Mouse (Mus musculus): ENCODE measurements around the gene Acot7. TPM values are rescaled to one million over a fixed set of nuclear protein-coding genes. Genes with fewer than 3 reads are reported as not detected.

Acot7 gene
- polyA plus RNA-seq, 1 experiment from 2014 or later = 73.9 TPM

- Histone ChIP-seq H3K36me3 (no peaks in the 10 kb centered on the region), H3K9ac (no peak overlapping the region), H3K27ac (replicated peaks) (no peak overlapping the region), H3K4me3 (no peak overlapping the region), H3K4me1 (peaks cover 15% of the 10 kb centered on the region), H3K9me3 (no peaks in the 10 kb centered on the region), H3K27me3 (replicated peaks) (peaks cover 89% of the 10 kb centered on the region), H3K4me2 (no peak overlapping the region)
- WGBS = 83% methylated on average over 2 of the region's 2 CpGs
- ATAC-seq (ENCODE audit: extremely low read depth, insufficient number of reproducible peaks, low FRiP score, low TSS enrichment) = no peak
Observed at GRCm38 (mm10) chr4:152136876-152137250, 41.1 kb upstream of the Acot7 start.

DNA sequence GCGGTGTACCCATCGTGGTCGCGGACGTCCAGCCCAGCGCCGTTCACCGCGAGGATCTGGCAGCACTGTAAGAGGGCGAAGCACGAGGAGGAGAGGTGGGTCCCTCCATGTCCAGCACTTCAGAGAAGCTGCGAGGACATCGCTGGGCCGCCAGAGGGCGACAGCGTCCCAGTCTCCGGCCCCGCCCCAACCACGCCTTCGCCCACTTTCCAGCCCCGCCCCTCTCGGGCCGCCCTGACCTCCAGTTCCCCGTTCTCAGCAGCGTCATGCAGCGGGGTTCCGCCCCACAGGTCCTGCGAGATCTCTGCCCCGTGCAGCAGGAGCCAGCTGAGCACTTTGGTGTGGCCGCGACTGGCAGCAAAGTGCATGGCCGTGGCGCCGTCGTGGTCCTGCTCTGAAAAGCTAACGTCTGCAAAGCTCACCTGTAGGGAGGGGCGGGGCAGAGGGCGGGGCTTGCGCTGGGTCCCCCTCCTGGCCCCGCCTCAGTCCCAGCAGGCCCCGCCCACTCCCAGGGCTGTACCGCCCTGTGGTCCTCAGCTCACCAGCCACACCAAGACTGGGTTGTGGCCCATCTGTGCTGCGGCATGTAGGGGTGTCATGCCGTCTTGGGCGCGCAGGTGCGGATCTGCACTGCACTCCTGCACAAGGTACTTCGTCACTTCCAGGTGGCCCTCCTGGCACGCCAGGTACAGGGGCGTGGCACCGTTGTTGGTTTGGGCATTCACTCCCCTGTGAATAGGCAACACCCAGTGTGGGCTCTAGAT lies 39.3 kb upstream of the Acot7 start:
- Histone ChIP-seq H3K9ac (peak overlapping the region; percentile 63; the same call in 1 of the 2 replicates), H3K36me3 (no peaks in the 10 kb centered on the region), H3K4me2 (peak overlapping the region; percentile 81), H3K27me3 (replicated peaks) (peaks cover 80% of the 10 kb centered on the region), H3K4me1 (peaks cover 11% of the 10 kb centered on the region), H3K9me3 (no peaks in the 10 kb centered on the region), H3K4me3 (peak overlapping the region; percentile 60), H3K27ac (replicated peaks) (no peak overlapping the region)
- WGBS = 3% methylated on average over 51 of the region's 51 CpGs
- ATAC-seq (ENCODE audit: extremely low read depth, insufficient number of reproducible peaks, low FRiP score, low TSS enrichment) = peak; percentile 80

- Histone ChIP-seq H3K4me3 (no peak overlapping the region), H3K9ac (no peak overlapping the region), H3K36me3 (no peaks in the 10 kb centered on the region), H3K4me2 (no peak overlapping the region), H3K4me1 (peaks cover 11% of the 10 kb centered on the region), H3K27ac (replicated peaks) (no peak overlapping the region), H3K9me3 (no peaks in the 10 kb centered on the region), H3K27me3 (replicated peaks) (peaks cover 79% of the 10 kb centered on the region)
- ATAC-seq (ENCODE audit: extremely low read depth, insufficient number of reproducible peaks, low FRiP score, low TSS enrichment) = no peak
- WGBS = 34% methylated on average over 6 of the region's 6 CpGs
Observed at GRCm38 (mm10) chr4:152140441-152140840, 37.5 kb upstream of the Acot7 start.

DNA sequence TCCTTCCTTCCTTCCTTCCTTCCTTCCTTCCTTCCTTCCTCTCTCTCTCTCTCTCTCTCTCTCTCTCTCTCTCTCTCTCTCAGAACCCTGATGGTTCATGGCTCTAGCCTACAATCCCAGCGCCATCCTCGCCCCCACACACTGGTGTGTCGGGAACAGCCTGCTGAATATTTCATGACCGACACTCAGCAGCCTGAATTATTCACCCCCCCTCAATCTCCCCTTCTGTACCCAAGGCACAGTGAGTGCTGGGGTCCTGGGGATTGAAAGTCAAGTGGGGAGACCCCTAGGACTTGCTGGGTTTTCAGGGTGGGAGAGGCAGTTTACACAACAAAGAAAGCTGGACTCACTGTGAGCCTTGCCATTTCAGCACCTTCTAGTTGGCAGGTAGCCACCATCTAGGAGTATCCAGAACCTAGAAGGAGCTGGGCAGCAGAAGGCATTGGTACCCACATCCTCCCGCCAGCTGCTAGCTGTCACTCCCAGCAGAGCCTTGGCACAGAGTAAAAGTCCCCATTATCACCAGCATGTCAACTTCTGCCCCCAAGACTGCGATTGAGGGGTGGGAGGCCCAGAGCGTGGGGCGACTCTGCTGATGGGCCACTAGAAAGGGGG lies 36.3 kb upstream of the Acot7 start:
- Histone ChIP-seq H3K4me3 (no peak overlapping the region), H3K9ac (no peak overlapping the region), H3K27ac (replicated peaks) (no peak overlapping the region), H3K9me3 (no peaks in the 10 kb centered on the region), H3K4me1 (peaks cover 11% of the 10 kb centered on the region), H3K4me2 (no peak overlapping the region), H3K27me3 (replicated peaks) (peaks cover 77% of the 10 kb centered on the region), H3K36me3 (no peaks in the 10 kb centered on the region)
- ATAC-seq (ENCODE audit: extremely low read depth, insufficient number of reproducible peaks, low FRiP score, low TSS enrichment) = no peak
- WGBS = 65% methylated on average over 8 of the region's 8 CpGs

GRCm38 (mm10) chr4:152143632-152144031 lies 34.3 kb upstream of the Acot7 start:
- 24% methylated on average over 1 of the region's 1 CpGs for WGBS
- Histone ChIP-seq H3K4me2 (no peak overlapping the region), H3K9ac (no peak overlapping the region), H3K4me1 (peaks cover 5% of the 10 kb centered on the region), H3K27me3 (replicated peaks) (peaks cover 82% of the 10 kb centered on the region), H3K4me3 (no peak overlapping the region), H3K36me3 (no peaks in the 10 kb centered on the region), H3K27ac (replicated peaks) (no peak overlapping the region), H3K9me3 (no peaks in the 10 kb centered on the region)
- ATAC-seq (ENCODE audit: extremely low read depth, insufficient number of reproducible peaks, low FRiP score, low TSS enrichment) = no peak

DNA sequence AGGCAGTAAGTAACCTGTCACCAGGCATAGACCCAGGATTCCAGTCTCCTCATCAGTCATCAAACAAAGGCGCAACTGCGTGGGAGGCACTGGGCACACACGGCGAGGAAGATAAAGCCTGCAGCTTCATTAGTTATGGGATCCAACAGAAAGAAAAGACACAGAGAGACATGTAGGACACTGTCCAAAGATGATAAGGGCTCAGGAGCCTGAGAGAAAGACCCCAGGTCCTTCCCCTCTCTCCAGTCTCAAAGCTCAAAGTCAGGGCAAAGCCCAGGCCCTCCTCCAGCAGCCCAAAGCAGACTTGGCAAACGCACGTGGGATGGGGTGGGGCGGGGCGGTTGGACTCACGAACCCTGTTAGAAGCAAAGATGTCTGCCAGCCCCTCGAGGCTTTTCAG lies 32.5 kb upstream of the Acot7 start:
- no peak for ATAC-seq (ENCODE audit: extremely low read depth, insufficient number of reproducible peaks, low FRiP score, low TSS enrichment)
- Histone ChIP-seq H3K27ac (replicated peaks) (no peak overlapping the region), H3K9me3 (no peaks in the 10 kb centered on the region), H3K4me3 (no peak overlapping the region), H3K27me3 (replicated peaks) (peaks cover 85% of the 10 kb centered on the region), H3K9ac (no peak overlapping the region), H3K4me1 (peaks cover 3% of the 10 kb centered on the region; the same call in 1 of the 2 replicates), H3K36me3 (no peaks in the 10 kb centered on the region), H3K4me2 (no peak overlapping the region)
- WGBS = 60% methylated on average over 10 of the region's 10 CpGs

DNA sequence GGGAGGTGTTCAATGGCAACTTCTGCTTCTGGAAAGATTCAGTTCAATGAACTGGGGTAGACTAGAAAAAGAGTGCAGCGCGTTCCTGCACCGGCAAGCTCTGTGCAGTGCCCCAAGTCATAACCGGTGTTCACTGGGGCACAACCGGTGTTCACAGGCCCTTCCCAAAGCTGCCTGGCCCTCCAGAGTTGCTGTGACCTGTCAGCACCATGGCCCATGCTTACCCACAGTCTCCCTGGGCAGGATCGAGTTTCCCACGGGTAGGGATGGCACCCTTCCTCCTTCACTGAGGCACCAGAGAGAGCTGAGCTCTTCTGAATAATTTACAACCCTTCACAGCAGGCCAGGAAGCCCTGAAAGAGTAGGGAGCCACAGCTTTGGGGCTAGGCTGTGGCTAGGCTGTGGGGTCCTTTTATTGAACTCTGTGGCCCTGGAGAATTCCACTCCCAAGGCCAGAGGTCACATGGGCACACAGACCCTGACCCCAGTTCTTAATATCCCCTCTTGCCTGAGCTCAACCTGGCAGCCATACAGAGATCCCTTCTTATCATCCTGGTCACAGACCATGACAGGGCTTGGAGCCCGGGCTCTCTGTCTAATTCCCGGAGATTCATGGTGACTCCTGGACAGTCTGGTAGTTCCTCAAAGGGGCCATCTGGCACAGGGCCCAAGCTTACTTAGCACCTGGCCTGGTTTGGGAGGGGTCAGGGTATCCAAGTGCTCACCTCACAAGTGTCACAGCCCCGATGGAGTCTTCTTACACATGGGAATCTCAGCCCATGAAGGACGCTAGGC lies 31.7 kb upstream of the Acot7 start:
- H3K27ac ChIP-seq (replicated peaks) = no peak overlapping the region
- no peak overlapping the region for H3K4me3 ChIP-seq
- no peak overlapping the region for H3K4me2 ChIP-seq
- H3K9ac ChIP-seq = no peak overlapping the region
- peaks cover 6% of the 10 kb centered on the region; the same call in 1 of the 2 replicates for H3K4me1 ChIP-seq
- WGBS = 60% methylated on average over 11 of the region's 11 CpGs
- no peak for ATAC-seq (ENCODE audit: extremely low read depth, insufficient number of reproducible peaks, low FRiP score, low TSS enrichment)
- peaks cover 86% of the 10 kb centered on the region for H3K27me3 ChIP-seq (replicated peaks)
- H3K9me3 ChIP-seq = no peaks in the 10 kb centered on the region
- no peaks in the 10 kb centered on the region for H3K36me3 ChIP-seq

GRCm38 (mm10) chr4:152150546-152150945 lies 27.4 kb upstream of the Acot7 start:
- H3K36me3 ChIP-seq = no peaks in the 10 kb centered on the region

DNA sequence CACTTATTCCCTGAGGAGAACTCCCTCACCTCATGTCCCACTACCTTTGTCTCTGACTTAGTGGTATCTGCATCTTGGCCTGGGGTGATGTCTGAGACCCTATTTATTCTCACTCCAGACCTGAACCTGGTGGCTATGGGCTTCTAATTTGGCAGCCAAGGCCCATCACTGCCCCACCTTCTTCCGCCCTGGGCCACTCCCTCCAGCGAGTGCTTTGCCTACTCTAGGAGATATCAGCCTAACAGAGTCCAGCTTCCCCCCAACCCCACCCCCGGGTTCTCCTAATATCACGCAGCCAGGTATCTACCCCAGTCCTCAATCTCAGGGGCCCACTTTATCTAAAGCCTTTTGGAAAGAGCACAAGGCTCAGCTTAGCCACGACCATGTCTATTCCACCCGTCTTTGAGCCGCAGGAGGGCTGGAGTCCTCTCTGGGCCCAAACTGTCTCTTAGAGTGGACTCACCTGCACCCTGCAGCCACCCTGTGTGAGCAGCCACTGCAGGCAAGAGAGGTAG lies 26.4 kb upstream of the Acot7 start:
- H3K4me3 ChIP-seq = peak overlapping the region; percentile 57
- WGBS = 18% methylated on average over 7 of the region's 7 CpGs
- H3K9ac ChIP-seq = peak overlapping the region; percentile 69
- H3K36me3 ChIP-seq = no peaks in the 10 kb centered on the region
- peak overlapping the region; percentile 82 for H3K4me2 ChIP-seq
- H3K9me3 ChIP-seq = no peaks in the 10 kb centered on the region
- peaks cover 29% of the 10 kb centered on the region for H3K4me1 ChIP-seq
- ATAC-seq (ENCODE audit: extremely low read depth, insufficient number of reproducible peaks, low FRiP score, low TSS enrichment) = no peak
- peaks cover 95% of the 10 kb centered on the region for H3K27me3 ChIP-seq (replicated peaks)
- no peak overlapping the region for H3K27ac ChIP-seq (replicated peaks)

More at GRCm38 (mm10) chr4:152150546-152150945, 27.4 kb upstream of the Acot7 start:
- no peak overlapping the region for H3K27ac ChIP-seq (replicated peaks)
- peaks cover 96% of the 10 kb centered on the region for H3K27me3 ChIP-seq (replicated peaks)
- WGBS = 43% methylated on average over 4 of the region's 4 CpGs
- ATAC-seq (ENCODE audit: extremely low read depth, insufficient number of reproducible peaks, low FRiP score, low TSS enrichment) = no peak
- no peak overlapping the region for H3K9ac ChIP-seq
- no peak overlapping the region for H3K4me3 ChIP-seq
- H3K4me2 ChIP-seq = no peak overlapping the region
- H3K4me1 ChIP-seq = peaks cover 29% of the 10 kb centered on the region
- no peaks in the 10 kb centered on the region for H3K9me3 ChIP-seq

DNA sequence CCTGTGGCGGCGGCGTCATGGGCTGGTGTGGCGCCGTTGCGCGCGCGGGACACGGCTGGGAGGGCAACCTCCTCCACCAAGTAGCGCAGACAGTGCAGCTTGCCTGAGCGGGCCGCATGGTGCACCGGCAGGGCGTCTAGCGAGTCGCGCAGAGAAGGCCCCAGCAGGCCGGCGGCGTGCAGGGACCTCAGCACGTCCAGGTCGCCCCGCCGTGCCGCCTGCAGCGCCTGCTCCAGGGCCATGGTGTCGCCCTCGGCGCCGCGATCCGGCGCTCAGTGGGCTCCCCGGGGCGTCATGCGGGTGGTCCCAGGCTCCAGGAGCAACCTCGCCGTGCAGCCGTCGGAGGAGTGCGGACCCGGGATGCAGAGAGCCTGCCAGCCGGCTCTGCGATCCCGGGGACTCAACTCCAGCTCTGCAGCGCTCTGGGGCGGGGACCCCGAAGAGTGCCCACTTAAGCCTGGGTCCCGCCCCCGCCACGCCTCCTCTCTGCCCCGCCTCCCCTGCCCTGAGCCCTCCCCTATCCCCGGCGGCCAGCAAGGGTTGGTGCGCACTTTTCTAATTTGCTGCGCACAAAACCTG lies 25.9 kb upstream of the Acot7 start, which contains the start of gene Espn:
Gene Espn (minus strand): TSS at position 406 of the 579 bp plus-strand sequence.
- H3K9me3 ChIP-seq = no peaks in the 10 kb centered on the region
- no peak within 1 kb of the TSS for H3K27ac ChIP-seq (replicated peaks)
- no peaks in the 10 kb centered on the region for H3K36me3 ChIP-seq
- WGBS = under 1% methylated on average over 57 of the region's 57 CpGs
- H3K27me3 ChIP-seq (replicated peaks) = peaks cover 95% of the 10 kb centered on the region
- H3K9ac ChIP-seq = peak within 1 kb of the TSS; percentile 69
- H3K4me1 ChIP-seq = peaks cover 29% of the 10 kb centered on the region
- H3K4me2 ChIP-seq = peak within 1 kb of the TSS; percentile 82
- no peak; the same call in 1 of the 2 replicates for ATAC-seq (ENCODE audit: extremely low read depth, insufficient number of reproducible peaks, low FRiP score, low TSS enrichment)
- peak within 1 kb of the TSS; percentile 57 for H3K4me3 ChIP-seq

- Histone ChIP-seq H3K4me1 (peaks cover 39% of the 10 kb centered on the region), H3K9me3 (no peaks in the 10 kb centered on the region), H3K4me3 (peak overlapping the region; percentile 43), H3K27me3 (replicated peaks) (peaks cover 96% of the 10 kb centered on the region), H3K4me2 (peak overlapping the region; percentile 63), H3K27ac (replicated peaks) (no peak overlapping the region), H3K36me3 (no peaks in the 10 kb centered on the region), H3K9ac (peak overlapping the region; percentile 61)
- WGBS = 3% methylated on average over 23 of the region's 23 CpGs
- ATAC-seq (ENCODE audit: extremely low read depth, insufficient number of reproducible peaks, low FRiP score, low TSS enrichment) = no peak
Observed at GRCm38 (mm10) chr4:152153771-152154177, 24.2 kb upstream of the Acot7 start.

All from heart, embryonic 13.5 days (tissue).